Mouse (Mus musculus): Measurements from ENCODE around the gene Elp4.

DNA sequence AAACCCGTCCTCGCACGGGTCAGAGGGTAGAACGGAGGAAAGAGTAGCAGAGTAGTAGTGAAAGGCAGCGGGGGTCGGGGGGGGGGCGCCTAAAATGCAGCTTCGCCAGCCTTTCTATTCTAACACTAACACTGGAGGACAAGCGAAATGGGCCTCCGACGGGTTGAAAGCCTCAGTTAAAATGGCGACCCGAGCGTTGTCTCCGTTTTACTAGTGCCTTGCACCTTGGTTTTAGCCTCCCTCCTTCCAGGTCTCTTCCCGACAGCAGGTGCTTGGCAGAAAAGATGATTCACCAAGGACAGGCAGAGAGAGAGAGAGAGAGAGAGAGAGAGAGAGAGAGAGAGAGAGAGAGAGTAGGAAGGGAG lies 231.8 kb downstream of the Elp4 start:
- no peak for TF ChIP-seq CHD1 (IDR thresholded peaks at IDR 0.05; ENCODE audit: low read depth, low read length)
- TF ChIP-seq GATA1 (IDR thresholded peaks at IDR 0.05; ENCODE audit: low read depth, low read length) = no peak
- no peak for TF ChIP-seq POLR2A (IDR thresholded peaks at IDR 0.05; ENCODE audit: control insufficient read depth in 1 of 2, insufficient read depth in 1 of 2, low read depth in 1 of 2, low read length in 2 of 2, poor library complexity in 1 of 2)
- TF ChIP-seq POLR2AphosphoS5 (IDR thresholded peaks at IDR 0.05; ENCODE audit: borderline replicate concordance, low read depth, low read length) = no peak
- TF ChIP-seq SMC3 (IDR thresholded peaks at IDR 0.05; ENCODE audit: low read depth, low read length) = no peak
- no peak for TF ChIP-seq MYC (IDR thresholded peaks at IDR 0.05; ENCODE audit: low read depth, low read length)
- no peak for TF ChIP-seq EP300 (IDR thresholded peaks at IDR 0.05; ENCODE audit: low read depth in 1 of 2, low read length in 2 of 2)
- TF ChIP-seq CTCF (IDR thresholded peaks at IDR 0.05 in 2 of 3, conservative IDR thresholded peaks at IDR 0.05 in 1 of 3; ENCODE audit: control insufficient read depth in 1 of 3, insufficient read depth in 1 of 3, low read depth in 2 of 3, low read length in 3 of 3, poor library complexity in 1 of 3, severe bottlenecking in 1 of 3) = no peak
- TF ChIP-seq MAX (IDR thresholded peaks at IDR 0.05; ENCODE audit: low read length) = no peak
- no peak for TF ChIP-seq MXI1 (IDR thresholded peaks at IDR 0.05; ENCODE audit: low read depth, low read length)
- no peak for TF ChIP-seq MAFK (IDR thresholded peaks at IDR 0.05; ENCODE audit: borderline replicate concordance, low read depth, low read length)
- no peak for TF ChIP-seq USF2 (IDR thresholded peaks at IDR 0.05; ENCODE audit: borderline replicate concordance in 1 of 2, insufficient read depth in 1 of 2, low read depth in 1 of 2, low read length in 2 of 2)
- no peak for TF ChIP-seq ELF1 (IDR thresholded peaks at IDR 0.05; ENCODE audit: low read depth, low read length)

Measured in MEL (cell line).